Mouse (Mus musculus): ENCODE results near the gene Gzmm.

Gene Gzmm

DNA sequence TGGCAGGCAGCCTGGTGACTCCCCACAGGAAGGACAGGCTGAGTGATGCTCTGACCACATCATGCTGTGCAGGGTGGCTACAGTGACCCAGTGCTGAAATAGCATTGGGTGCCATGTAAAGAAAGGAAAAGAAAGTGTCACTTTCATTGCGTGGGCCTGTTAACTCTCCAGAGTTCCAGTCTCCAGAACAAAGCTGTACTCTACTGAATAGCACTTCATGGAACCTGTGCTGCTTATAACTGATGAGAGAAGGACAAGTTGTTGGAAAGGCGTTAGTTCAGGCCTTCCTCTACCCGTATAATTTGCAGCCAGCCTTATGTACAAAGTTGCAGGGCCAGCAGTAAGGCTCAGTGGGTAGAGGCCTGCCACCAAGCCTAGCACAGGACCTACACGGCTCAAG is at the start of gene Gzmm:
TSS of gene Gzmm (plus strand) at position 301 of the 400 bp plus-strand sequence.
- DNase-seq (ENCODE audit: low spot score in 2 of 2): no peak

DNA sequence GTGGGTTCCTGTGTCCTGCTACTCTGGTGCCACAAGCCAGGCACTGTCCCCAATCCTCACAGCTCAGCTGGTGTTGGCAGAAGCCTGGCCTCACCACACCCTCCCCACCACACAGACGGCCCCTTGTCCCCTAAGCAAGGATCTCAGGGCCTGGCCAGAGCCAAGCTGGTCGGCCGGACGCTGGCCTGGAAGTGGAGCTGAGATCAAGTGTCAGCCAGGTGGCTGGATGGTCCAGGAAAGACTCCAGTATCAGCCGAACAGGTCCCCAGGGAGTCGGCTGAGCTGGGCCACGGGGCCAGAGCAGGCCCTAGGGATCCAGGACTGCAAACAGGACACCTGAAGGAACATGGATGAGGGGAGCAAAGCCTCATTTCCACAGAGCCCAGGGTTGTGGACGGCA is 43.1 kb upstream of the Gzmm start, which contains the start of gene Odf3l2:
TSS of gene Odf3l2 (minus strand) at position 28 of the 400 bp plus-strand sequence.
- no peak for DNase-seq (ENCODE audit: low spot score in 2 of 2)

- peak in 1 of 2 experiments; percentile 44 for DNase-seq (ENCODE audit: low spot score in 2 of 2)
Measured at GRCm38 (mm10) chr10:79649070-79649751, 39.6 kb upstream of the Gzmm start.

DNA sequence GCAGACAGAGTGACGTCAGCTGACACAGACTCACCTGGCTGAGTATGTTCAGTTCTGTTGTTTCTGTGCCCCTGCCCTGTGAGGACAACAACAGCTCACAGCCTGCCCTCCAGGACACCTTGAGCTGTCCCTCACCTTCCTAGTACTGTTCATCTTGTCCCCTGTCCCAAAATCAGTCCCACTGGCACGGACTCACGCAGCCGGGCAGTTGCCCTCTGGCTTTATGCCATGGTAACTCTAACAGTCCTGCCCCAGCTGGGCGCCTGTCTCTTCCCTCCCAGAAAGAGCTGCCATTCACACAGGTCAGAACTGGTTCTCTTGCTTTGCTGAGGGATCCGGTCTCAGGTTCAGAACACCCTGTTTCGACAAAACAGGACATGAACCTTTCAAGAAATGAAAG is 36.0 kb upstream of the Gzmm start:
- DNase-seq (ENCODE audit: low spot score in 2 of 2): no peak

DNA sequence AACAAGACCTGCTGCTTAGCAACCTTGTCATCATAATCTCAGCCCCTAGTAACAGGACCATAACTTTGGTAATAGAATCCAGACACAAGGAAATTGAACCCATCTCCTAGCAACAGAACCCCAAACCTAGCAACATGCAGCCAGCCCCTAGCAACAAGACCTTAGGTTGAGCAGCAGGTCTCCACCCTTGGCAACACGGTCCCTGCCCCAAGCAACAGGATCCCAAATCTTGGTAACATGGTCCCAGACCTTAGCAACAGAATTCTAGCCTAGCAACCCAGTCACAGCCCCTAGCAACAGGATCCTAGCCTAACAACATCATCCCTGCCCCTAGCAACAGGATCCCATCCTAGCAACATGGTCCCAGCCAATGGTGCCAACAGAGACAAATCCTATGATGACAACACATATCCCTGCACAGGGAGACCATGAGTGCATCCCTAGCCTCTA is 33.8 kb upstream of the Gzmm start:
- no peak for DNase-seq (ENCODE audit: low spot score in 2 of 2)

GRCm38 (mm10) chr10:79658829-79659228 is 30.0 kb upstream of the Gzmm start:
- DNase-seq (ENCODE audit: low spot score in 2 of 2): no peak

- no peak for DNase-seq (ENCODE audit: low spot score in 2 of 2)
Measured at GRCm38 (mm10) chr10:79660298-79660697, 28.5 kb upstream of the Gzmm start.

DNA sequence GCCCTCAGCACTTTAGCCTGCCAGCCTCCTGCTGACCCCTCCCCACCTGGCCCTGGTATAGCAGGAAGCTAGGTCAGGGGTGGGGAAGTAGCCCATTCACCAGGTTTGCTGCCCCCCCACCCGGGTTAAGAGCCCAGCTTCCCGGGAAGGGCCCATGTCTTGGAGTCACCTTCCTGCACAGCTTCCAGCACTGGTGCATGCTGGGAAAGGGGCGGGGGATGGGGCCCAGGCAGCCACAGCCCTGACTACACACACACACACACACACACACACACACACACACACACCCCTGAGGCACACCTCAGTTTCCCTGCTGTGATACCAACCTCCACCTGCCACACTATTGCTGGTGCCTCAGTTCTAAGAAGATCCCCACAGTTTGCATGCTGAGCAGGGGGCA is 27.0 kb upstream of the Gzmm start:
- no peak for DNase-seq (ENCODE audit: low spot score in 2 of 2)

- DNase-seq (ENCODE audit: low spot score in 2 of 2): no peak
Measured at GRCm38 (mm10) chr10:79664131-79664665, 24.6 kb upstream of the Gzmm start, which contains the start of gene Madcam1. TSS of gene Madcam1 (plus strand) at chr10:79664559.

DNA sequence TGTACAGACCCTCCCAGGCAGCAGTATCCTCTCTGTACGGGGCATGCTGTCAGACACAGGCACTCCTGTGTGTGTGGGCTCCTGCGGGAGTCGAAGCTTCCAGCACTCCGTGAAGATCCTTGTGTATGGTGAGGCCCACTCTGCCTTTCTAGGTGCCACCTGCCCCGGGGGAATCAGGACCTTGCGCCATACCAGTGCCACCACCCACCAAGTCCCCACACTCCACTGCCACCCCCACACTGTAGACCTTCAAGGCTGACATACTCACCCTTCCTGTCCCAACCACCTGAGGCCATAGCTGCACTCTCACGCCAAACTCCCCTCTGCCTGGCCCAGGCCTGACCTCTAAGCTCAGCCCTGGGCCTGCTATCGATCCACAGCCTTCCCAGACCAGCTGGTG is 23.8 kb upstream of the Gzmm start:
- DNase-seq (ENCODE audit: low spot score in 2 of 2): no peak

- DNase-seq (ENCODE audit: low spot score in 2 of 2): no peak
Measured at GRCm38 (mm10) chr10:79666493-79666892, 22.3 kb upstream of the Gzmm start.

DNA sequence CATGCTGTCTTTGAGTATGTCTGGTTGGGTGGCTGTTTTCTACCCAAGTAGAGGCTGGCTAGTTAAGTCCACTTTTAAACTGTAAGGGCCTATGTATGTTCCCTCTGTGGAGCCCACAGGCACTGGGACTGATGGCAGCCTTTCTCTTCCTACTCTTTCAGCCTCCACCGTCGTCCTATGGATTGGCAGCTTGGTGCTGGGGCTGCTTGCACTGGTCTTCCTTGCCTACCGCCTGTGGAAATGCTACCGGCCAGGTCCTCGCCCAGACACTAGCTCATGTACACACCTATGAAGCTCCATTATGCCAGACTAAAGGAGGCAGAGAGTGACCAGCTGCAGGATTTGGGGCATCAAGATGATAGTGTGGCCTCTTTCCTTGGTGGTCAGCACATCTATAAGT is 20.7 kb upstream of the Gzmm start:
- DNase-seq (ENCODE audit: low spot score in 2 of 2): no peak

GRCm38 (mm10) chr10:79668771-79669575 is 19.8 kb upstream of the Gzmm start, which contains the start of gene Tpgs1:
TSS of gene Tpgs1 (plus strand) at chr10:79669369.
- peak; percentile 90 to 94 for DNase-seq (ENCODE audit: low spot score in 2 of 2)

DNA sequence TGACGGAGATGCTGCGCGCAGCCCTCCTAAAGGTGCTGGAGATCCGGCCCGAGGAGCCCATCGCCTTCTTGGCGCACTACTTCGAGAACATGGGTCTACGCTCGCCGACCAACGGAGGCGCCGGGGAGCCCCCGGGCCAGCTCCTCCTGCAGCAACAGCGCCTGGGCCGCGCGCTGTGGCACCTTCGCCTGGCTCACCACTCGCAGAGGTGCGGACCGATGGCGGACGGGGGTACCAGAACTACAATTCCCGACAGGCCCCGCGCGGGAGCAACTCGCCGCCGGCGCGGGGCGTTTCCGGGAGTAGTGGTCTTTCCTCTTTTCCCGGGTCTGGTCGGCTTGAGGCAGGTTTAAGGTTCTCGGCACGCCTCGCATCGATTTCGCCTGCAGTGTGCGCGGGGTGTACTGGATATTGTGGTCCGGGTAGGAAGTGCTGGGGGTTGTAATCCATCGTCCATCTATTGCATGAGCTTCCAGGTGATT is 19.2 kb upstream of the Gzmm start:
- peak in 1 of 2 experiments; percentile 67 for DNase-seq (ENCODE audit: low spot score in 2 of 2)

DNA sequence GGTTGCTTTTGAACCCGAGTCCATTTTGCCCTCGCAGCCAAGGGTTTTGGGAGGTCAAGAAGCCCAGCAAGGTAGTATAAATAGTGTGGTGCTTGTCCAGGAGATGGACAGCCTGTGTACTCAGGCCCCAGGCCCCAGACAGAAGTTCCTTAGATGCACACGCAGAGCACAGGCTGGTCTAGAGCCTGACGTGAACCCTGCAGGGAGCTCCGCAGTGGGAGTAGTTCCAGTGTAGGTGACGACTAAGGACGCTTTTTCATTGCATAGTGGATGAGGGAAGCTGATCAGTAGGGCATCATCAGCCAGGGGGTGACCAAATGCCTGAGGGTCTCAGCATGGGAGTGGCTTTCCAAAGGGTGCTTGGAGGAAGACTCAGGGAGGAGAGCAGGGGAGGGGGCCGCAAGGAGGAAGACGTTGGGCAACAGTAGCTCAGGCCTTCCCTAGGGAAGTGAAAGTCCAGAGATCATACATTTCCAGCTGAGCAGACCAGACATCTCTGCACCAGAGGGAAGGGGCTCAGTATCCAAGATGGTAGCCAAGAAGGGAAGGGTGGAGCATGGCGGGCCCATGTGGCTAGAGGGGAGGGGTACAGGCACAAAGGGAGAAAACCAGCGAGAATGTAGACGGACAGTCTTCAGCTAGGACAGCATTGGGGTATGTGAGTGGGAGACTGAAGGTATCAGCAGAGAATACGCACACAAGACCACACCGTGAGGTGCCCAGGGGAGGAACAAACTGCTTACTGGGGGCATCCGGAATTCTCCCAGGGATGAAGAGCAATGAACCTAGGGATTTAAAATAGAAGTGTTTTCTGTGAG is 18.5 kb upstream of the Gzmm start:
- DNase-seq (ENCODE audit: low spot score in 2 of 2): no peak

DNA sequence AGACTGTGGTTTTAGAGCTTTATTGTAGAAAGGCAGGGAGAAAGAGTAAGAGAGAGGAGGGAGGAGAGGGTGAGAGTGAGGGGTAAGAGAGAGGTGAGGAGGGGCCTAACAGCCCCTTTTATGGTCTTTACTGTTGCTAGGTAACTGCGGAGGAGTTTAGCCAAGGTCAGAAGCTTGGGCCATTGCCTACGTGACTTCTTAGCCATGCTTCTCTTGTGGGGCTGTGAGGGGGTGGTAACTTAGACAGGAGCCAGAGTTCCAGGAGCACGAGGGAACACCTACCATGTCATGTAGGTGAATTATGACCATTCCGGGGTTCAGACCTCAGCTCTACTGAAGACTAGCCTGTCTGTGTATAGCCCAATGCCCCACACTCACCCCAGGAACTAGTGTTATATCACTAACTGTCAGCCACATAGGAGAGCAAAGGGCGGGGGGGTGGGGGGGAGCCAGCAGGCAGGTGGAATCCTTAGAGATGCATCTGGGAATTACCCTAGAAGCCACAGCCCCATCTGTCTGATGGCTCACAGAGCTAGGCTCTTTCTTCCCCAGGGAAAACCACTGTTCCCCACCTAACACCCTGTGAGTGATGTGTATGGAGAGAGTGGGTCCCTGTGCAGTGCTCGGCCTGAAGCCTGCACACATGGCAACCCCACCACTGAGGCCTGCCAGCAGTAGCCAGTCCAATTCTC is 17.3 kb upstream of the Gzmm start:
- DNase-seq (ENCODE audit: low spot score in 2 of 2): no peak

GRCm38 (mm10) chr10:79672088-79672455 is 16.7 kb upstream of the Gzmm start:
- DNase-seq (ENCODE audit: low spot score in 2 of 2): no peak

GRCm38 (mm10) chr10:79673054-79673453 is 15.8 kb upstream of the Gzmm start:
- DNase-seq (ENCODE audit: low spot score in 2 of 2): no peak

DNA sequence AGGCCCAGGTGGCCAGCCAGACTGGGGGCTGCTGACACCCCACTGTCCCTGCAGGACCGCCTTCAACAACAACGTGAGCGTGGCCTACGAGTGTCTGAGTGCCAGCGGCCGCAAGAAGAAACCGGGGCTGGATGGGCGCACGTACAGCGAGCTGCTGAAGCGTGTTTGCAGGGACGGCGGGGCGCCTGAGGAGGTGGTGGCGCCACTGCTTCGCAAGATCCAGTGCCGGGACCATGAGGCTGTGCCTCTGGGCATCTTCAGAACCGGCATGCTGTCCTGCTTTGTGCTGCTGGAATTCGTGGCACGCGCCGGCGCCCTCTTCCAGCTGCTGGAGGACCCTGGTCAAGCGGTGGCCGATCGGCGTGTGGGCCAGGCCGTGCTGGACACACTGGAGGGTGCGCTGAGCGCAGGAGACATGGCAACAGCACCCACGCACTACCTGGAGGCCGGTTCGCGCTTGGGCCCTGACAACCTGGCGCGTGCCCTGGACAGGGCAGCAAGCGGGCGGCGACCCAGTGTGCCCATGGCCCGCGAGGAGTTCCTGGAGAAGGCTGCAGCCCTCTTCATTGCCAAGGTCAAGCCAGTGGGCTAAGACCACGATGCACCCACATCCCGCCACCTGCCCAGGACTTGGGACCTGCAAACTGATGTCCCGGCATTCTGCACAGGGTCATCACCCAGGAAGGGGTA is 13.3 kb upstream of the Gzmm start:
- DNase-seq (ENCODE audit: low spot score in 2 of 2): no peak
